Mouse (Mus musculus) layer of hippocampus, postnatal 10 days (tissue): ENCODE results near the gene Jmjd1c. TPM values are rescaled to one million over a fixed set of nuclear protein-coding genes. Genes with fewer than 3 reads are reported as not detected.
A peak's percentile ranks its signal among the peaks of the same experiment; 100 is the strongest.

Experiments
- DNase-seq, 2 experiments: peaks; one replicate each; pipeline ENCODE4 v3.0.0; 2021; ENCODE audit warnings: low spot score in 2 of 2
- total RNA-seq, 2 experiments: library from RNA; stranded (reverse); gene quantifications; 2 replicates each; pipeline ENCODE4 v1.2.3; 2021

Jmjd1c gene
- total RNA-seq, 2 experiments from 2014 or later: 99.4 to 116 TPM

DNA sequence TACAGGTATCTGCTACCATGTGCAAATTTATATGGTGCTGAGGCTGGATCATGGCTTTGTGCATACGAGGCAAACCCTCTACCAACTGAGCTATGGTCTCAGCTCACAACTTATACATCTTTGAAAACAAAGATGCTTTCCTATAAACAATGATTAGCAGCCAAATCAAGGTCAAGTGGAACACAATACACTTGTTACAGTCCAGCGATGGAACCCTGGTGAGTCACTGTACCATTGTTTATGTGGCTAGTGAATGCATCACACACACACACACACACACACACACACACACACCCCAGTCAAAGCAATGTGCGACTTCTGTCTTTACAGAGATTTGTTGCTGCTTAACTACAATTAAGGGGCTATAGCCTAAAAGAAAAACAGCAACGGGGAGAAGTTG is 24.5 kb upstream of the Jmjd1c start:
- DNase-seq: no peak

DNA sequence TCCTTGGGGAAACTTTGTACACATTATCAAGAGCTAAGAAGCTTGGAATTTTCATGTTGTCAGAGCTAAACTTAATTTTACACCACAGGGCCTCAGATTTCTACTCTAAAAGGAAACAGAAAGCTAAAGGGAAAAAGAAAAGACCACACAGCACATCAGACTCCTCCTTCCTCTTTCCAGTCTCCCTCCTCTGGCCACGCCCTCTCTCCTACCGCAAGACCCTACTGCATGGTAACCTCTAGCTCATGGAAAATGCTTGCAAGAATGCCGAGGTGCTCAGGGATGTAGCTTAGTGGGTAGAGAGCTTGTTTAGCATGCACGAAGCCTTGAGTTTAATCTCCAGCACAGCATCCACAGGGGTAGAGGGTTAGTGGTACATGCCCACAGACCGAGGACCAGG is 24.0 kb upstream of the Jmjd1c start:
- no peak for DNase-seq

DNA sequence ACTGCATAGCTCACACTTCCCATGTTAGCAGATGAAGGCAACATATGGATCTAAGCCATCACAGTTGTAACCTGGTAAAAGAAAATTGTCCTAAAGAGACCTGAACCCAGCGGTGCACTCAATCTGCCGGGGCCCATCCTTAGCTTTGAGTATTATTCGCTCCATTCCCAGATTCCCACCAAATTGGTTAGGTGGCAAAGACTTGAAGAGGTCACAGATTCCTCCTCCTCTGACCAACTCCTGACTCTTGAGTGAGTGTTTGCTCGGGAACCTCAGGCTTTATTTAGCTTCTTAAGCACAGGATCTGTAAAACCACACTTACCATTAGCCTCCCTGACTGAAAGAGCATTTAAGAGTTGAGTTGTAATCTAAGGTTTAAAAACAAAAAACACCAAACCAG is 23.3 kb upstream of the Jmjd1c start:
- DNase-seq: no peak

DNA sequence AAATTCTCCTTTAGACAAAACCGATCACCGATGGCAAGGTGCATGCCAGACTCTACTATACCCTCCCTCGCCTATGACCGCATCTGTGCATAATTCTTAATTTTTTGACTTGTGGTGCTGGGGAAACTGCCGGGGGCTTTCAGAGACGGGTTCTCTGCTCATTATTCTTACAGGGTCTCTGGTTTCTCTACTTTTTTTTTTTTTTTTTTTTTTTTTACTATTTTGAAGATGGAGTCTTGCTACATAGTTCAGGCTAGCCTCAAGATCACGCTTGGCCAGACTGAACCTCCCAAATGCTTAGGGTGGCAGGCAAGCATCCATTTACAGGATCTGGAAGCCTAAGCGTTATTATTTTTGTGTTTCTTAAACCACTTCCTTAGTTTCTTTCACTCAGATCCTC is 22.3 kb upstream of the Jmjd1c start:
- no peak for DNase-seq

DNA sequence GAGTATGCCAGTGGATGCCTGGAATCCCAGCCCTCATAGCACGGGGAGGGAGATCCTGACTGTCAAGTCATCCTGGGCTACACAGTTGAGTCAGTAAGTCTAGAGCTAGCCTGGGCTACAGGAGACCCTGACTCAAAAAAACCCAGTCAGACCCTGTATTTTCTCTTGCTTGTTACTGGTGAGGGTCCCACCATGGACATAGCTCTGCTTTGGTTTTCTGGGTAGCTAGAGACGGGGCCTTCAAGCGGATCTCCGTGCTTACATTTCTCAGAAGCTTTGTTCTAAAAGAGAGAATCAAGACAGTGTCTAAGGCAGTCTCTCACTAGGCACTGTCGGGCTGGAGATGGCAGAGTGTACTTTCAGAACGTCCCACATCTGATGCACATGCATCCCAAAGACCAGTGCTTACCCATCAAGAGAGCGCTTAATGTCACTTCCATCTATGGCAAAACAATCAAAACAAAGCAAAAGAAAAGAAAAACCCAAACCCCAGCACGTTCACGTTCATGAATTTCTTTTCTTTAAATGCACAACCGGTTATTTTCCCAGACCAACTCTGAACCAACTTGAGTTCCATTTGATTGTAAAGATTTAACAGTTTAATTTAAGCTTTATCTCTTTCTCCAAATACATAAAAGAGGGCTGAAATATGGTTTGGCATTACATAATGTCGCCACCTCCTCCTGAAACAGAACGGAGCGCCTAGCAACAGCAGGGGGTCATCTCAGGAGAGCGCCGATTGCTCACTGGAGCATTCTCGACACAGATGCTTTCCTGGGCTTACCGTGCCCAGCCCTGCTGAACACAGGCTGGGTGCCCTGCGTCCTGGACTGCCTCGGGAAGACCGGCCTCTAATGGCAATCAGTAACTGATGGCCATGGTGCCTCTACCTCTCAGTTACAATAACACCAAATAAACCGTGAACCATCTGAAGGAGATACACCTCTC is 19.7 kb upstream of the Jmjd1c start:
- peak in 1 of 2 experiments; percentile 54 for DNase-seq

DNA sequence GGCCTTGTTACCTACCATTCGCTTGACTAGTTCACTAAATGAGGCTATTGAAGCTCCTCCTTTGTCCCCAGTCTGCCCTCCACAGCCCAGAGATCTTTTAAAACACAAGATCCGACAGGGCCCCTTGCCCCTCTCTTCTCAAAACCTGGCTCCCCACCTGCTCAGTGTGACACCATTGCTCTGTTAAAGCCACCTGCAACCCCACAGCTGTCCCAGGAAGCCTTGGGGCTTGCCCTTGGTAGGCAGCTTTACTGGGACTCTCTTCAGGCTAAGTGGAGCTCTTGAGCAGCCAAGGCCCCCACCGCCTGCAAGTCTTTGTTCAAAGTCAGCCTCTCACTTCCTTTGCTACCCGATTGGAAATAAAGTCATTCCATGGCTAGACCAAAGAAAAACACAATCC is 16.9 kb upstream of the Jmjd1c start:
- DNase-seq: no peak

DNA sequence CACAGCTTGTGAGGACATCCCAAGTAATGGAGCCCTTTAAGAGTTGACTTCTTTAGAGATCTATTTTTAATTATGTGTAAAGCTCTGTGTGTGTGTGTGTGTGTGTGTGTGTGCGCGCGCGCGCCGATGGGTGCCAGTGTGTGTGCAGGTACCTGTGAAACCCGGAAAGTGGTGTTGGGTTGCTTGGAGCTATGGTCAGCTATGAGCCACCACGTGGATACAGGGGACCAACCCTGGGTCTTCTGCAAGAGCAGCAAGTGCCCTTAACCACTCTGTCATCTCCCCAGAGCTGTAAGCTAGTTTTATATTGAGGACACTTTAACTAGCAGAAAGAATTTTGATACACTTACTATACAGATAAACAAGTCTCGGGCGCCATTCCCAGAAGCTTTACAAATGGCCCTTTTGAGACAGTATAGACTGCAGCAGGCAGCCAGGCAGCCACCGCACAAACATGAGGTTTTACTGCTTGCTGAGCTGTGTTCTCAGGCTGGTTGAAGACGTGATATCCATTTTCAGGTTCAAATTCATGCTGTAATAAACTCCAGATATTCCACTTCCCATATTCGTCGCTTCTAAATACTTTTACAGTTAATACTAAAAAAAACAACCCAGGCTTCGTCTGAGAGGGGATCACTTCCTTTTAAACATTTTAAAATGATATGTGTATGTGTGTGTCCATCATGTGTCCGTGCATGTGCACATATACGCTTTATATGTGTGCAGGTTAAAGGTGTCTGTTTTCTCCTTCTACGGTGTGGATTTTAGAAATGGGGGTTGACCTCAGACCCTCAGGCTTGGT is 14.5 kb upstream of the Jmjd1c start:
- no peak for DNase-seq

DNA sequence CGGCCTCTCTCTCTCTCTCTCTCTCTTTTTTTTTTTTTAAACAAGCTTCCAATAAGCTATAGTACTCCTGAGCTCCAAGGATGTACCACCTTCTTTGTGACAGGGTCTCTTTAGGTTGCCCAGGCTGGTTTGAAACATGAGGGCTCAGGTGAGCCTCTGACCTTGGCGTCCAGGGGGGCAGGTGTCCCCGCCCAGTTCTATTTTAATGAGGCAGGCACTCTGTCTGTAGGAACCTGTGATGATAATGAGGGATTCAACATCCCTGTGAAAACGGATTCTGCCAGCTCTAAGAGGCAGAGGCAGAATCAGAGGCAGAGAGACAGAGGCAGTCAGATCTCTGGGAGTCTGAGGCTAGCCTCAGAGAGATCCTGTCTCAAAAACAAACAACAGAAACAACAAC is 13.4 kb upstream of the Jmjd1c start:
- DNase-seq: no peak

DNA sequence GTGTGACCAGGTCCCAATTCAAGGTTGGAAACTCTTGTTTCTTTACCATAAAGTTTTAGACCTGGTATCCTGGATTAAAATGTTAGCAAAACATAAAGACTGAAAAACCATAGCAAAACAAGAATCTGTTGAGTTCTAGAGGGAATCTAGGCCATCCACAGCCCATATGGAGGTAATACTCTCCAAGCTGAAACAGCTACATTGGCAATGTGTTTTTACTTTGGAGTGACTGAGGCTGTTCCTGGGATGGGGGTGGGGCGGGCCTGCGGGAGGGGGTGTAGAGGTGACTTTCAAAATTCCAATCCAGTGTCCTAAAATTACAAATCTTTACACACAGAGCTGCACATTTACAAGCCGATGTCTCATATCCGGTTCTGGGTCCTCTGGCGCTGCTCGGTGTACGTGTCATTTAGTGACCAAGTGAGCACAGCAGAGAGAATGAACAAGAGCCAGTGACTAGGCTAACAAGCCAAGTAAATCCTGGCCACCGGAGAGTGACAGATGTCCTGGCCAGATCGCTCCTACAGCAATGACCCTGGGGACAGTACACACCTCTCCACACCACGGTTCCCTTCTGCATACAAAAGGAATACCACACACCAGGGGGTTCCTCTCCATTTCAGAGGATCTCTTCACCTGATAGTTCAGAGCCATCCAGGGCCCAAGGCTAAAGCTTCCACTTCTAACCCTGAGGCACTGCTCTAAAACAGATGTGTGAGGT is 12.3 kb upstream of the Jmjd1c start:
- no peak for DNase-seq

DNA sequence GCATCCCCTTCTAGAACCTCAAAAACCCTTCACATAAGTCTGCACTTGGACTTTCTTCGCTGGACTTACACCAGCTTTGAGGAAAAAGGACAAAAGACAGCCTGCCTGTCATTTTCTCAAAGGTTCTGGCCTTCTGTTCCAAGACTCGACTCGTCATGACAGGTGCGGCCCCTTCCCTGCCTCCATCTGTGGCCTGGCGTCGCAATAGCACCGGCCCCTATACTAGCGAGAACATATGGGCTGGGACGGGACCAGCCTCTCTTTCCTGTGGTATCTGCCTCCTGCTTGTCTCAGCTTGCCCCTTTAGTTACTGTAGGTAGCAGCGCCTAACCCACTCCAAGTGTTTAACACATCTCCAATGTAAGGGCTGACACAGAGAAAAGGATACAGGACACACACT is 10.8 kb upstream of the Jmjd1c start:
- DNase-seq: no peak

DNA sequence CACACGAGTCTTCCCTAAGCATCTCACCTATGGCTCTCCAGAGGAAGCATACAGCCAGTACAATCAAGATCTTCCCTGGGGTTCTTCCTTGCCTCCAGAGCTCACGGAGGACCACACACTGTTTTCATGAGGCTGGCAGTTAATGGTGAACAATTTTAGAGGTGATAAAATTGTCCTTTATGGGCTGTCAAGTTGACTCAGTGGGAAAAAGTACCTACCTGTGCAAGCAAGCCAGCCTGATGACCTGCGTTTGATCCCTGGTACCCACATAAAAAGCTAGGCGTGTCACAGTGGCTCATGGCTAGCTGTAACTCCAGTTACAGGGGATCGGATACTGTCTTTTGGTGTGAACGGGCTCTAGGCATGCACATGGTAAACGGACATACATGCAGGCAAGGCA is 10.0 kb upstream of the Jmjd1c start:
- no peak for DNase-seq

DNA sequence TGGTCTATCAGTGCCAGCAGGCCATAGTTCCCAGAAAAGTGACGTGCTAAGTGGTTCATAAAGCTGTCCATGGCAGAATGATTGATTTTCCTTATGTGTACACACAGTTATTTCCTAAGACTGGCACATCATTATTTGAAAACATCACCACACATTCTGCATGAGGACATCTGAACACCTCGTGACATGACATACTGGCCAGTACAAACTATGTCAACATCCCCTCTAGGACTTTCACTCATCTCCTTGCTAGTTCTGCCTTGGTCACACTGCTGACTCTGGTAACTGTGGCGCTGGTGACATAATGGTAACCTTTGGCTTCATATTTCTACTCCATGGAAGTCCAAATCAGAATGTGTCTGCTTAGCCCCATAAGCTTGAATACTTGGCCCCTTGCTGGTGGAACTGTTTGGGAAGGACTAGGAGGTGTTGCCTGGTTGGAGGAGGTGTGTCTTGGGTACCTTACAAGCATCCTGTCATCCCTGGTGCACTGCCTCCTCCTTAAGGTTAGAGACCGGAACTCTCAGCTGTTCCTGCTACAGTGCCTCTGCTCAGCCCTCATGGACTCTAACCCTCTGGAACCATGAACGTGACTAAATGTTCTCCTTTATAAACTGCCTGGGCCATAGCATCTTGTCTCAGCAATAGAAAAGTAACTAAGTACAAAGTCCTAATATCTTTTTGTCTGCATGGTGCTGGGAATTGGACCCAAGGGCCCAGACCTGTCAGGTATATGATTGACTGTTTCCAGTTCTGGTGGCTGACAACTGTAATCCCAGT is 8.3 kb upstream of the Jmjd1c start:
- no peak for DNase-seq

DNA sequence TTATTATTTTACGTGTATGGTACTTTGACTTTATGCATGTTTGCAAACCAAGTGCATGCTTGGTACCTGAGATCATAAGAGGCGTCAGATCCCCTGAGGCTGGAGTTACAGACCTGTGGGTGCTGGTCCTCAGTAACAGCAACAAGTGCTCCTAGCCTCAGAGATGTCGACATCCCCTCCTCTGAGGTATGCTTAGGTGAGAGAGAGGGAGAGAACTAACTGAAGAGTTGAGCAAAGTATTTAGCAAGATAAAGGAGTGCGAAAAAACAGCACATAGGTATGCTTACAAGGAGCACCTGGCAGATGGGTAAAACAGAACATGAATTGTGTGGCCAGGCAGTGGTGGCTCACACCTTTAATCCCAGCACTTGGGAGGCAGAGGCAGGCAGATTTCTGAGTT is 5.3 kb upstream of the Jmjd1c start:
- DNase-seq: no peak

DNA sequence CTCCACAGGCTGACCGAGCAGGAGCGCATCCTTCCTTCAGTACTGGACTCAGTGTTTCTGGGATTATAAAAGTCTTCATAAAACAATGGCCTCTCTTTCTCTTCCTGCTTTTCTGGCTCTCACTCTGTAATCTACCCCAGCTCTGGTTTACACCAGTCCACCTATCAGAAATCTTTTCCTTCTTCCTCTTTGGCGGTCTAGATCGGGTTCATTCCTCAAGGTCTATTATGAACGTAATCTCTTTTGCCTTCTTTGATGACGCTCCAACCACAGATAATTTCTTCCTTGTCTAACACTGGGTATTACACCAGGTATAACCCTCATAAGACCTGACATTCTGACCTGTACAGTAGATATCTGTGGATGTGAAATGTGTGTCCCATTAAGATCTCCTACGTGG is 1.0 kb upstream of the Jmjd1c start:
- no peak for DNase-seq

DNA sequence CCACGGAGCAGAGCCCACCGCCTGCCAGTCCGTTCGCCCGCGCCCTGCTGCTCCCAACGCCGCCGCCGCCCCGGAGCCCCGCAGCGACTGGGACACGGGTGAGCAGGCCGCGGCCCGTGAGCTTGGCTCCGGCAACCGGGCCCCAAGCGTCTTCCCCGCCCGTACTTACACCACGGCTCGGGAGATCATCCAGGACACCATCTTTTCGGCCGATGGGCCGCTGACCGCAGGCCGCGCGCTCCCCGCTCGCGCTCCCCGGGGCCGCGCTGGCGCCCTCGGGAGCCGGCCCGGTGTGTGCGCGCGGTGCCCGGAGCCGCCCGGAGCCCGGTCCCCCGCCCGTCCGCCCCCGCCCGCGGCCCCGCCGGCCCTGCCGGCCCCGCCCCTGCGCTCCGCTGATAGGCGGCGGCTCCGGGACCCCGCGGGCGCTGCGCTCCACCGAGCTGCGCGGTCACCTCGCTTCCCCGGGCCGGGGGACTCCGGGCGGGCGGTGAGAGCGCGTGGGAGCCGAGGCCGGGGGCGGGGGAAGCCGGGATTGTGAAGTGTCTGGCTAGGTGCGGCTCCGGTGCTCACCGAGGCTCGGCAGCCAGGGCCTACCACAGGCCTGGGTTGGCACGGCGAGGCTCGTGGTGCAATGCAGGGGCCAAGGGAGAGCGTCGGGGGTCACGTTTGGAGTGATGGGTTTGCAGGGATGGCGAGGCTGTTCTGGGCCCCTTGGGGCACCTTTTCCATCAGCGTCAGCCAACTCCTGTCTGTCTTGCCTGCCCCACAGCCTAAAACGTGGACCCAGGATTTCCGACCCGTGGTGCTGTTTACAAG is 904 bp downstream of the Jmjd1c start, which contains the start of gene Reep3:
Reep3 (minus strand) TSS at position 325 of the 816 bp plus-strand sequence.
- peak; percentile 65 to 84 for DNase-seq

DNA sequence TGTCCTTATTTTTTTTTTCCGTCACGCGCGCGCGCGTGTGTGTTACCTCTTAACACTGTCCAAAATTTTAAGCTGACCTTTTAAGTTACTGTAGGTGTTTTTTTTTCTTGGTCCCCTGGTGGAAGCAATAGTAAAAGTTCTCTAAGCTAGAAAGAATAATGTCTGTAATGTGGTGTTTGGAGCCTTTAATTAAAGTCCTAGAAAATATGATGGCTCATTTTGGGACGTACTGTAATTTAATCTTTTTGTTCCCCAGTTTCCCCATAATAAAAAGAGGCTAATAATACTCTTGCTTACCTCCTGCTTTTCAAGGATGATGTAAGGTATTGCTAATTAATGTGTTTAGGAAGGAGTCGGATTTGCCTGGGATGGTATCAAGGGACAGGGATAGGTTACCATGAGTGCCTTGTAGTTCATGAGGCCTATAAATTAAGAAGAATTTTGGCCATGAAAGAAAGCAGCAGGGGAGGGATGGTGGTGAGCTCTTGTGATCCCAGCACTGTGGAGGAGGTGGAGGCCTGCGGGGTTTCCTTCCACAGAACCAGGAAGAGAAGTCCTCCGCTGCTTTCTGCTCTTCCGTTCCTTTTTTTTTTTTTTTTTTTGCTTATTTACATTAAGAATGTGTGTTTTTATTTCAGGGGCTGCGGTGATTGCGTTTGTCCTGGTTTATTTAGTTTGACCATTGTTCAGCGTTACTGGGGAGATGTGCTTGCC is 1.7 kb downstream of the Jmjd1c start:
- no peak for DNase-seq

DNA sequence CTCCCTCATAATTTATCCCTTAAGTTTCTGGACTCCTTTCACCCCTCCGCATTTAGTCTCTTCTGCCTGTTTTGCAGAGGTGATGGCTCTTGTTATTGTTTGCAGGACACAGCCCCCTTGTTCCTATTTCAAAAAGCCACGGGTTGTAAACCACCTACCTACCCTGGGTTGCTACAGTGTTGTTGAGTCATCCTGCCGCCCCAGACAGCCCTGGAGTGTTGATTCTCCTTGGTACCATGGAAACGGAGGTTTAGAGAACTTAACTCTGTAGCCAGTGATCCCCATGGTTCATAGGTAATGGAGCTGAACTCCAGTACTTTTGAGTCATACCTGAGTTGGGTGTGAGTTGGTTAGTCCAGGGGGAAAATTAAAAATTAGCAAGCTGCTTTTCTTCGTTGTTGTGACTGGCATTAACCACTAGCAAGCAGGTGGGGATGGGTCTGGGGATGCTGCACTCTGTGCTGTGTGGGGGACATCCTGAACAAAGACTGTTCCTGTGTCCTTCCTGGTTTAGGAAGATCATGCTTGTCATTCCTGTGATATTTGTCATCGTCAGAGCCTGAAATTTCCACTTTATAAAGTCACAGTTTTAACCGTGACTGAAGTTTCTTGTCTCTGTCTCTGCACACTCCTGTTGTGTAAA is 2.6 kb downstream of the Jmjd1c start:
- DNase-seq: no peak

DNA sequence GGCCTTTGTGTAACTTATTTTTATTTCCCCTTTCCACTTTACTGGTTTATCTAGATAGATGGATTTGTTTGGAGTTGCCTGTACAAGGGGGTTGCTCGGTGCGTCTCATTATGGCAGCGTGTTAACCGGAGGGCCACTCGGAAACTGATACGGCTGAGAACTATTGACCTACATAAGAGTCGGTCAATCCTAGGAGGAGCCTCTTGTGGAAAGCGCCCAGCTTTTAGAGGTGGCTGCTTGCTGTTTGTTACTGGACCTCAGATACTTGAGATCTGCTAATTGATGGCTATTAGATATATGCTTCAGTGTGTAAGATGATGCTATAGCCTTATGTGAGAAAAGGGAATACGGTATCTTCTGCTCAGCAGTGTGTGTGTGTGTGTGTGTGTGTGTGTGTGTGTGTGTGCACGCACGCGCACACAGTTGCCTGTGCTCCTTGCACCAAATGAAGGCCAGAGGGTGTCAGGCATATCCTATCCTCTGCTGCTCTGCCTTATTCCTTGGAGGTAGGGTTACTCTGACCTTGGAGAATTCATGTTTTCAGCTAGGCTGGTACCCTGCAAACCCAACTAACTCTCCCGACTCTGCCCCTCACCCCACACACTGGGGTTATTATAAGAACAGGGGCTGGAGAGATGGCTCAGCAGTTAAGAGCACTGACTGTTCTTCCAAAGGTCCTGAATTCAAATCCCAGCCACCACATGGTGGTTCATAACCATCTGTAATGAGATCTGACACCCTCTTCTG is 3.4 kb downstream of the Jmjd1c start:
- DNase-seq: no peak
